Mouse (Mus musculus) megakaryocyte, adult 5-6 weeks (primary cell): ENCODE data around the gene Scamp3. TPM values are rescaled to one million over a fixed set of nuclear protein-coding genes. Genes with fewer than 3 reads are reported as not detected.
A peak's percentile ranks its signal among the peaks of the same experiment; 100 is the strongest.

ENCODE experiments used
- ATAC-seq: 2 replicates; pipeline ENCODE4 v1.8.0; 2016; ENCODE audit warnings: mild to moderate bottlenecking, inconsistent platforms; ENCODE audit not compliant: poor library complexity, severe bottlenecking
- total RNA-seq, 2 experiments: library from RNA; stranded (forward) in 1 of 2; stranded (reverse) in 1 of 2; fragments of 153-499, 151-499 nt in 1 of 2; fragments of 221-1000, 200-1000 nt in 1 of 2; gene quantifications; 2 replicates each; pipeline versions ENCODE4 v1.2.3 to v1.2.4; 2015 to 2017

The Scamp3 gene
- total RNA-seq, 2 experiments from 2014 or later: 18.1 to 43.0 TPM

- no peak for ATAC-seq
These were observed 15.5 kb upstream of the Scamp3 start for GRCm38 (mm10) chr3:89161786-89162185.

- ATAC-seq: no peak
These were observed 14.2 kb upstream of the Scamp3 start for GRCm38 (mm10) chr3:89163123-89163522.

GRCm38 (mm10) chr3:89163643-89164245, 13.5 kb upstream of the Scamp3 start:
- ATAC-seq: no peak

- peak; percentile 99 for ATAC-seq
These were observed 12.6 kb upstream of the Scamp3 start, which contains the start of gene Clk2 for GRCm38 (mm10) chr3:89164506-89165267. TSS of gene Clk2 (plus strand) at chr3:89164795.

GRCm38 (mm10) chr3:89165268-89165870, 11.9 kb upstream of the Scamp3 start:
- ATAC-seq: no peak

GRCm38 (mm10) chr3:89166945-89167344, 10.3 kb upstream of the Scamp3 start:
- ATAC-seq: no peak

- no peak for ATAC-seq
These were observed 2.4 kb upstream of the Scamp3 start for GRCm38 (mm10) chr3:89174844-89175243.

- ATAC-seq: no peak
These were observed 1.7 kb upstream of the Scamp3 start for GRCm38 (mm10) chr3:89175544-89175943.

- no peak for ATAC-seq
These were observed 852 bp upstream of the Scamp3 start for GRCm38 (mm10) chr3:89176421-89176820.

- ATAC-seq: no peak
These were observed 773 bp downstream of the Scamp3 start for GRCm38 (mm10) chr3:89178107-89178385.

GRCm38 (mm10) chr3:89179056-89179455, 1.8 kb downstream of the Scamp3 start:
- ATAC-seq: no peak

GRCm38 (mm10) chr3:89181749-89182500, 4.7 kb downstream of the Scamp3 start:
- ATAC-seq: no peak

GRCm38 (mm10) chr3:89182531-89183057, 5.3 kb downstream of the Scamp3 start:
- peak; percentile 26 for ATAC-seq

GRCm38 (mm10) chr3:89183058-89183958, 6.0 kb downstream of the Scamp3 start, which contains the start of gene Fam189b:
TSS of gene Fam189b (plus strand) at chr3:89183143.
- ATAC-seq: peak; percentile 90

GRCm38 (mm10) chr3:89183959-89184315, 6.7 kb downstream of the Scamp3 start:
- no peak for ATAC-seq

- no peak for ATAC-seq
These were observed 9.9 kb downstream of the Scamp3 start for GRCm38 (mm10) chr3:89187197-89187596.

- peak; percentile 28; the same call in 1 of the 2 replicates for ATAC-seq
These were observed 10.6 kb downstream of the Scamp3 start for GRCm38 (mm10) chr3:89187690-89188477.

- 0 out of 2 replicates have a peak, but pooled peaks have one; percentile 14 for ATAC-seq
These were observed 11.2 kb downstream of the Scamp3 start for GRCm38 (mm10) chr3:89188478-89188875.

GRCm38 (mm10) chr3:89190436-89190835, 13.2 kb downstream of the Scamp3 start:
- peak; percentile 55; the same call in 1 of the 2 replicates for ATAC-seq
